Mouse (Mus musculus) ES-Bruce4 (cell line): Measurements from ENCODE around the gene Cst3.

ENCODE experiments used
- CTCF ChIP-seq: IDR thresholded peaks from one replicate; pipeline ENCODE4 v1.8.1; 2011; ENCODE audit warnings: low read depth, low read length
- EP300 ChIP-seq: IDR thresholded peaks from 2 replicates; pipeline ENCODE4 v1.6.1; 2011; ENCODE audit warnings: low read depth, low read length; ENCODE audit not compliant: insufficient read depth
- POLR2A ChIP-seq: IDR thresholded peaks from one replicate; pipeline ENCODE4 v1.8.1; 2011; ENCODE audit warnings: low read length; ENCODE audit not compliant: insufficient read depth

GRCm38 (mm10) chr2:148834912-148835311 lies 40.6 kb downstream of the Cst3 start, which contains the start of gene Cst9:
- TF ChIP-seq POLR2A (no peak), CTCF (no peak), EP300 (no peak)
